ENCODE assay signal across 24 mouse cellular contexts in the genomic region with DNA sequence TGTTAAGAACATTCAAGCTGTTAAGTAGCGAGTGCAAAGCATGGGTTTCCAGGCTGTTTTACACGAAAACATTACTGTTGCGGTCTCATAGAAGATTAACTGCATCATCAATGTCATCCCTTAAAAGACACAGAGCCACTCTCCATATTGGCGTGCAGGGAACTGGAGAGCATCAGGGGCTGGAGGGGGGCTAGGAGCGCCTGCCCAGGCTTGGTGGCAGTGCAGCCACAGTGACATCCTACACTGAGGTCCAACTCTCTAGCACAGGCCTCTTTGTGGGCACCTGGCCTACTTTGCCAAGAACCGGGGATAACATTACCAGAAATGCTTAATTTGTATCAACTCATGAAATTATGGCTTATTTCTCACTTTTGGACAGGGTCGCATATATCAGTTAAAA.
"Had no signal": no experiment of that assay in that cellular context is flagged by ENCODE, and none has a peak within 500 bp of the region (broad histone marks: within the 10 kb centered on the region; RNA-seq: fewer than 3 reads in every experiment).

No protein-coding gene starts in this region.

- ATAC-seq: forebrain, embryonic 13.5 days; forebrain, embryonic 14.5 days; forebrain, embryonic 15.5 days; forebrain, embryonic 16.5 days had no signal

- H3K4me2 ChIP-seq: embryonic facial prominence, embryonic 12.5 days; embryonic facial prominence, embryonic 13.5 days; embryonic facial prominence, embryonic 15.5 days; forebrain, embryonic 13.5 days; forebrain, embryonic 15.5 days had no signal

- H3K9ac ChIP-seq: embryonic facial prominence, embryonic 12.5 days; embryonic facial prominence, embryonic 13.5 days; embryonic facial prominence, embryonic 15.5 days; forebrain, embryonic 13.5 days; forebrain, embryonic 15.5 days had no signal

- H3K9me3 ChIP-seq: embryonic facial prominence, embryonic 10.5 days; embryonic facial prominence, embryonic 12.5 days; embryonic facial prominence, embryonic 13.5 days; embryonic facial prominence, embryonic 15.5 days; forebrain, embryonic 10.5 days; forebrain, embryonic 13.5 days; forebrain, embryonic 15.5 days had no signal

- H3K36me3 ChIP-seq: embryonic facial prominence, embryonic 12.5 days; embryonic facial prominence, embryonic 15.5 days; forebrain, embryonic 15.5 days had no signal

- H3K27me3 ChIP-seq: embryonic facial prominence, embryonic 12.5 days; embryonic facial prominence, embryonic 13.5 days; embryonic facial prominence, embryonic 15.5 days; forebrain, embryonic 13.5 days had no signal

- H3K27ac ChIP-seq: embryonic facial prominence, embryonic 10.5 days; embryonic facial prominence, embryonic 12.5 days; embryonic facial prominence, embryonic 13.5 days; embryonic facial prominence, embryonic 15.5 days; forebrain, embryonic 10.5 days; forebrain, embryonic 13.5 days; forebrain, embryonic 15.5 days; gastrocnemius, adult 2 months; heart, adult 2 months had no signal

- H3K4me3 ChIP-seq: embryonic facial prominence, embryonic 10.5 days; embryonic facial prominence, embryonic 12.5 days; embryonic facial prominence, embryonic 13.5 days; embryonic facial prominence, embryonic 15.5 days; erythroblast, embryonic 14.5 days; forebrain, embryonic 10.5 days; forebrain, embryonic 13.5 days; forebrain, embryonic 15.5 days; gastrocnemius, adult 2 months; heart, adult 2 months had no signal

- DNase-seq: cerebellum, adult 18-20 months; cerebellum, adult 8-10 months; cerebellum, adult 9-10 months; cerebellum, adult 9-11 months; cerebellum, postnatal 36 days; embryo, embryonic 11 days; gastrocnemius, adult 2 months; gastrocnemius, postnatal 10 days; gastrocnemius, postnatal 14 days; gastrocnemius, postnatal 25 days; gastrocnemius, postnatal 36 days; heart, adult 11 months; heart, adult 18-20 months; heart, adult 2 months had no signal
